Mouse (Mus musculus) heart, embryonic 15.5 days (tissue): ENCODE measurements at regions not wholly inside any gene's neighbourhood (a gene's known extent, or its start where the extent isn't known, plus 50 kb on each side); places are given as distances from the start of the nearest gene placed in this dataset.

Experiments
- ATAC-seq: fragments of 200-750 bp; cut with Nextera tagmentation; replicated peaks from 2 replicates; pipeline ENCODE4 v1.8.0; 2017; ENCODE audit warnings: low read depth, moderate TSS enrichment; ENCODE audit not compliant: insufficient number of reproducible peaks, insufficient read depth, low FRiP score
- H3K27ac ChIP-seq: fragments of 300-500 bp; sonication (generic); 2 replicates; pipeline ENCODE4 v1.5.1; 2015; ENCODE audit warnings: mild to moderate bottlenecking, inconsistent platforms
- H3K27me3 ChIP-seq: fragments of 300-500 bp; sonication (generic); 2 replicates; pipeline ENCODE4 v1.6.1; 2015; ENCODE audit warnings: inconsistent platforms
- H3K36me3 ChIP-seq: fragments of 300-500 bp; sonication (generic); 2 replicates; pipeline ENCODE4 v1.6.1; 2015; ENCODE audit warnings: mild to moderate bottlenecking, inconsistent platforms
- H3K4me1 ChIP-seq: fragments of 300-500 bp; sonication (generic); replicated peaks from 2 replicates; pipeline ENCODE4 v1.6.1; 2015; ENCODE audit warnings: inconsistent platforms
- H3K4me2 ChIP-seq: fragments of 300-500 bp; sonication (generic); 2 replicates; pipeline ENCODE4 v1.6.1; 2015; ENCODE audit warnings: inconsistent platforms, mild to moderate bottlenecking, moderate library complexity
- H3K4me3 ChIP-seq: fragments of 300-500 bp; sonication (generic); 2 replicates; pipeline ENCODE4 v1.5.1; 2015; ENCODE audit warnings: mild to moderate bottlenecking, inconsistent platforms
- H3K9ac ChIP-seq: fragments of 300-500 bp; sonication (generic); 2 replicates; pipeline ENCODE4 v1.6.1; 2015; ENCODE audit warnings: mild to moderate bottlenecking, inconsistent platforms
- H3K9me3 ChIP-seq: fragments of 300-500 bp; sonication (generic); replicated peaks from 2 replicates; pipeline ENCODE4 v1.6.1; 2016; ENCODE audit warnings: inconsistent platforms
- WGBS: fragments of 180-500 bp; shearing (Covaris S2); methylation state at CpG from one replicate; pipeline ENCODE4 v1.1.7; 2015; ENCODE audit warnings: mixed read lengths; 5-methylcytosine and 5-hydroxymethylcytosine counted together

DNA sequence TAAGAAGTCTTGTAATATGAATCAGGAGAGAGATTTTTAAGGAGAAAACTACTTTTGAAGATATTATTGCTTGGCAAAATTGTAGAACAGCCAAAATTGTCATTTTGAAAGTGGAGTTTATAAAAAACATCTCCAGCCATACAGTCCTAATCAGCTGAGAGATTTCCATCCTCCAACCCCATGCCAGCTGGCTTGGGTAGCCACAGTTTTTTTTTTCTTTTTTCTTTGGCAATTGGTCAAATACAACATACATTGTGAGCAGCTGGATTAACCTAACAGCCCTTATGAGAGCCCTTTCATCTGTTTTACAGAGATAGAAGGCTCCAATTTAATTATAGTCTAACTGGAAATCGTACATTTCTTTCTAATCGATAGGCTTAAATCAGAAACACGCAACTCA is 235.3 kb downstream of the 1700129C05Rik start:
- no peak overlapping the region for H3K4me3 ChIP-seq
- no peak overlapping the region for H3K9ac ChIP-seq
- whole genome bisulfite sequencing: 65% methylated on average over 3 of the region's 3 CpGs
- ATAC-seq: no peak
- no peak overlapping the region for H3K27ac ChIP-seq
- H3K9me3 ChIP-seq: no peaks in the 10 kb centered on the region
- no peaks in the 10 kb centered on the region for H3K27me3 ChIP-seq
- no peaks in the 10 kb centered on the region for H3K36me3 ChIP-seq
- no peaks in the 10 kb centered on the region for H3K4me1 ChIP-seq
- no peak overlapping the region for H3K4me2 ChIP-seq

DNA sequence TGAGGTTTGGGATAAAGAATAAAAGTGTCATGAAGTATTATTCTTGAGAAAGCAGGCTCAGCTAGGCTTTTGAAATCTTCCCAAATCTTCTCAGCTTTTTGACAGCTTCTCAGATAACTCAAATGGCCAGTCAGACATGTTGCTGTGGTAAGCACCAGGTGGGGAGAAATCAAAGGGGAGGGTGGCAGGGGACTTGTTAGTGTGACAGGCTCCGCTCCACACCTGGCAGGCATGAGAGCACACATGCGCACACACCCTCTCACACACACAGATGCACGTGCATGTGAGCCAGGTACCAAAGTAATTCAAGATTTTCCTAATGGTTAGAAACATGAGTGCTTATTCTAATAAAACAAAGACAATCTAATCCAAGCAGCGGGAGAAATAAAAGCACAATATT is 236.1 kb downstream of the 1700129C05Rik start:
- WGBS: 75% methylated on average over 4 of the region's 4 CpGs

DNA sequence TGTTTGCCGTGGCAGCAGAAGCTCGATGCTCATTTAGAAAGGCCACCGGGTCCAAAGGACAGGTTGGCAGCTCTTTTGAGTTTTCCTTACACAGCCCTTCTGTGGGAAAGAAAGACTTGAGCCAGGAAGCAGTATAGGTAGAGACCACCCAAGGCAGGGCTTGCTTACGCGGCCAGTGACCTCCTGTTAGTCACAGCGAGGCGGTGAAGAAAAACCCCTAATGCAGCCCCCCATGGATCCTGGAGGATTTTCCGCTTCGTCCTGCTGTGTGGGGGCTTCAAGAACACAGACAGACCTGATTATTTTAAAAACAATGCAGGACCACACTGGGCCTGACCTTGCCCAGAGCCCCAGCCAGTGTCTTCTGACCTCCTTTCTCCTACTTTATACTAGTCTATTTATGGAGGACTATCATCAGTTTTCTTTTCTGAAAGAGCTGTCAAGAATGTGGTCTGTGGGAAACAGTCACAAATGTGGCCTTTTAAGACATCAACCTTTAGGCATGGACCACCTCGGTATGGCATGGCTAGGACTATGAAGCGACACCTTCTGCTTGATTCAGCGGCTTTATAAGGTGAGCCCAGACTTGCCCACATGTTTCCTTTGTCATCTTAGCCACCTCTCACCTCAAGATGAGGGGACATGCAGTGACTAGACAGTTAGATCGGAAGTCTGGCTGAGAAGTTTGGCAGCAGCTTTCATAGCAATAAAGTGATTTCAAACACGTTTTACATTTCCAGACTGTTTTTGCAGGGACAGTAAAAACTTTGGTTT is 274.3 kb downstream of the 1700129C05Rik start:
- ATAC-seq: no peak
- no peak overlapping the region for H3K27ac ChIP-seq
- H3K27me3 ChIP-seq: no peaks in the 10 kb centered on the region
- H3K4me3 ChIP-seq: no peak overlapping the region
- peaks cover 6% of the 10 kb centered on the region; the same call in 1 of the 2 replicates for H3K4me1 ChIP-seq
- H3K9ac ChIP-seq: no peak overlapping the region
- no peak overlapping the region for H3K4me2 ChIP-seq
- no peaks in the 10 kb centered on the region for H3K9me3 ChIP-seq
- WGBS: 66% methylated on average over 14 of the region's 14 CpGs
- no peaks in the 10 kb centered on the region for H3K36me3 ChIP-seq

More for the DNA sequence above, 236.1 kb downstream of the 1700129C05Rik start:
- Histone ChIP-seq H3K9me3 (no peaks in the 10 kb centered on the region), H3K4me2 (no peak overlapping the region), H3K27me3 (no peaks in the 10 kb centered on the region), H3K27ac (no peak overlapping the region), H3K4me1 (no peaks in the 10 kb centered on the region), H3K9ac (no peak overlapping the region), H3K4me3 (no peak overlapping the region), H3K36me3 (no peaks in the 10 kb centered on the region)
- no peak for ATAC-seq

DNA sequence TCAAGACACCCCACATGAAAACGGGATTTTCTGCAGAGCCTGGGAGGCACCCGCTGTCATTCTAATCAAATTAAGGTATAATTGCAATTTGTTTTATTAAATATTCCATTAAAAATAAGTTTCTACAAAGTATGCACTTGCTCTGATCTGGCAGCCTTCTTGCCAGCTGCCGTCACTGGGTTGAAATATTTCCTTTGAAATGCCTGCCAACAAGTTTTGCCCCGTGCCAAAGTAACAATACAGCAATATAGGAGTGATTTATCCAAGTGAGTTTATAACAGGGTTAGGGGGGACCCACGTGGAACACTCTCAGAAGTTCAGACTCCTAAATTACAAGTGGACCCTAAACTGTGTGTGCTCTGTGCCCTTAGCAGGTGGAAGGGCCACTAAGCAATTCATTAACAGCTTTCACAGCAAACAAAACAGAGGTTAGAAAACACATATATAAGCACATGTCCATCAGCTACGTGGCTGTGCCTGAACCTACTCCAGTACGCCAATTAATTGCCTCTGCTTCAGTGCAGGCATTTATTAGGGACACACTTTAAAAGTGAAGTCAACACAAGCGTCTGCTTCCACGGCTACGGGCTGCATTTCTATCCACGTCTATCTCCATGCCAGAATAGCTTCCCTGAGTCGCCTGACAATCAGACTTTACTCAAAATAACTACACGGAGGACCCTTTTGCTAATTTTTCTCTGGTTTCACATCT is 275.1 kb downstream of the 1700129C05Rik start:
- Histone ChIP-seq H3K4me3 (no peak overlapping the region), H3K27me3 (no peaks in the 10 kb centered on the region), H3K4me1 (peaks cover 6% of the 10 kb centered on the region; the same call in 1 of the 2 replicates), H3K9me3 (no peaks in the 10 kb centered on the region), H3K9ac (no peak overlapping the region), H3K4me2 (no peak overlapping the region), H3K27ac (no peak overlapping the region), H3K36me3 (no peaks in the 10 kb centered on the region)
- WGBS: 40% methylated on average over 13 of the region's 13 CpGs
- ATAC-seq: no peak

DNA sequence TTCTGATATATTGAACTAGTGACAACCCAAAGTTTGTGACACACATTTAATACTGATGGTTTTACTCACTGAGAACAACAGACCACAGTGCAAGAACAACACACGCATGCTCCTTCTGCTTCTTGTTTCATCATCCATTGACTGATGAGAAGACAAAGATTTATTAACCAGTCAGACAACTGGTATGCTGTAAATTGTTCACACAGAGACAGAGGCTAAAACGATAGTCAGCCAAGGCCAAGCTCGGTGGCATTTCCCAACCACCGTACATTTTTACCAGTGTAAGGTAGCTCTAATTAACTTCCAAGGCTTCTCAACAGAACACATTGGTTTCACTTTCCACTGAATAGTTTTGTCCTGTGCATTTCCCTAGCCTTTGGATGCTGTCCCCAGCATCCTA is 287.8 kb downstream of the 1700129C05Rik start:
- Histone ChIP-seq H3K4me2 (no peak overlapping the region), H3K9me3 (no peaks in the 10 kb centered on the region), H3K9ac (no peak overlapping the region), H3K27me3 (no peaks in the 10 kb centered on the region), H3K27ac (no peak overlapping the region), H3K4me3 (no peak overlapping the region), H3K4me1 (no peaks in the 10 kb centered on the region), H3K36me3 (no peaks in the 10 kb centered on the region)
- 66% methylated on average over 4 of the region's 4 CpGs for WGBS
- ATAC-seq: no peak

DNA sequence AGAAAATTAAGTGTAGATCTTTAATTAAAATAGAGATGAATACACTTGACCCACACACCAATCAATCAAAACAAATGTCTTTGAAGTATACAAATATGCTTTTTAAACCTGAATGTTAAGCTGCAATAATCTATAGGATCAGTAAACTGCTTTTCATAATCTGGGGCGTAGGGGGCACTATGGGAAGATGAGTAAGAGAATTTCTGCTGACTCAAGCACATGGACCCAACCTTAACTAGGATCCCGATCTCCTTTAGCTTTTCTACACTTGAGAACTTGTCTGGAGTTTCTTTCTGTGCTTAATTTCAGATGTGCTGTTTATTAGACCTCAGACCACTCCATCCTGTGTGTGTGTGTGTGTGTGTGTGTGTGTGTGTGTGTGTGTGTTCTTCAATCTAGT is 298.1 kb downstream of the 1700129C05Rik start:
- WGBS: 75% methylated on average over 2 of the region's 2 CpGs

DNA sequence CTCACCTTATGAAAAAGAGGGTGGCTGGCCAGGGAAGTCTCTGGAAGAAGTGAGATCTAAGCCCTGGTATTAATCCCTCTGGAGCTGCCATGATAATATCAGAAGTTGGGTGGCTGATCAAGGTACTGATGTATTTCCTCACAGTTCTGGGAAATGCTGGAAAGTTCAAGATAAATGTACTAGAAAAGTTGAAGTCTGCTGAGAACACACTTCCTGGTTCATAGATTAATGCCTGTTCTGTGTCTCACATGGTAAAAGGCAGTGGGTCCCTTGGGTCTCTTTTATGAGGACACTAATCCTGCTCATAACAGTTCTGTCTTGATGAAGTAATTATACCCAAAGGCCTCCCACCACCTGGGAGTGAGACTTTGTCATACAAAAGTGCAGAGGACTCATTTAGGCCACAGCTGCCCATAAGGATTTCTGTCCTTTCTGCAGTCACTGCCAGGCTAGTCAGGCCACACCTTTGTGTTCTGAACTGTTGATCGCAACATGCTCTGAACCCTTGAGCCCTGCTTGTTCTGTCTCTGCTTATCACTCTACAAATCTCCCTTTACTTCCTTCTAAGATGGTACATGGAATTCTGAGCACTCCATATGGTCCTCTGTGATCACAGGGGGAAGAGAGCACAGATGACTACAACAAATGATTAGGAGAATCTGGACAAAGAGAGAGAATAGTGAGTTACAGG is 300.4 kb downstream of the 1700129C05Rik start:
- ATAC-seq: no peak
- WGBS: 75% methylated on average over 1 of the region's 1 CpGs
- H3K36me3 ChIP-seq: no peaks in the 10 kb centered on the region

More for the DNA sequence above, 298.1 kb downstream of the 1700129C05Rik start:
- no peak overlapping the region for H3K27ac ChIP-seq
- no peaks in the 10 kb centered on the region for H3K27me3 ChIP-seq
- H3K36me3 ChIP-seq: no peaks in the 10 kb centered on the region
- H3K4me1 ChIP-seq: no peaks in the 10 kb centered on the region
- no peak overlapping the region for H3K4me2 ChIP-seq
- no peak overlapping the region for H3K9ac ChIP-seq
- no peaks in the 10 kb centered on the region for H3K9me3 ChIP-seq
- no peak for ATAC-seq
- H3K4me3 ChIP-seq: no peak overlapping the region

DNA sequence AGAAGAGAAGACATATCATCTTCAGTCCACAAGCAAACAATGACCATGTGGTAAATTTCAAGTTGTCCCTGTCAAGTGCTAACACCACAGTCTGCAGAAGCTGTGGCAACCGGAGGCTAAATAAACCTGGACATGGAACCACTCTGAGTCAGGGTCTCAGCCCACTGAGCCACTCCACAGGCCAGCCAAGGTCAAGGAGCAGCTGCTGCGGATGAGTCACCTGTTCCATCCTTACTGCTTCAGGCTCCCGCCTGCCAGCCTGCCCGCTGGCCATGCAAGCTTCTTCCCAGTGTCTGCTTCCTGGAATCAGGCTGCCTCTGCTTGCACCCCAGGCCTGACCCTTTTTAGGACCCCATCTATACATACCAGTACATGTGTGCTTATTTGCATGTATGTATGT is 319.8 kb downstream of the 1700129C05Rik start:
- no peak overlapping the region for H3K9ac ChIP-seq
- H3K4me2 ChIP-seq: no peak overlapping the region
- 65% methylated on average over 4 of the region's 4 CpGs for WGBS

More for the DNA sequence above, 300.4 kb downstream of the 1700129C05Rik start:
- Histone ChIP-seq H3K27me3 (no peaks in the 10 kb centered on the region), H3K4me1 (no peaks in the 10 kb centered on the region), H3K9ac (no peak overlapping the region), H3K4me2 (no peak overlapping the region), H3K4me3 (no peak overlapping the region), H3K27ac (no peak overlapping the region), H3K9me3 (no peaks in the 10 kb centered on the region)

DNA sequence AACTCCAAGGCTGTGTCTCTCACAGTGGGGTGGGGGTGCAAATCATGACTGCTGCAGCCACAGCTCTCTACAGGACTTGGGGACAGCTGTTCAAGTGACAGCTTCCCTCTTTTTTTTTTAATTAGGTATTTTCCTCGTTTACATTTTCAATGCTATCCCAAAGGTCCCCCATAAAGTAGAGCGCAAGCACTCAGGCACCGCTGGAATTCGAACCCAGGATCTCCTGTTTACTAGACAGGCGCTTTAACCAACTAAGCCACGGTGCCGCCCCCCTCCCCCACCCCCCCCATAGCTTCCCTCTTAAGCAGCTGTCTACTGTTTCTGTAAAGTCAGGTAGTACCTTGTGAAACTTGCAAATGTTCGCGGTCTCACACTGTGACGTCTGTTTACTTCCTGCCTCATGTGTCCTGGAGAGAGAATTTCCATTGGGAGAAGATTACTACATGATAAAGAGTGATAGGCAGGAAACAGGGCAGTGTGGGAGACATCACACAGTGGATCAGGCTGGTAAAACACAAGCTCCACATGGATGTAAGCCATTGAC is 324.7 kb downstream of the 1700129C05Rik start:
- Histone ChIP-seq H3K9ac (no peak overlapping the region), H3K4me1 (no peaks in the 10 kb centered on the region), H3K36me3 (no peaks in the 10 kb centered on the region), H3K4me2 (no peak overlapping the region), H3K27me3 (no peaks in the 10 kb centered on the region), H3K4me3 (no peak overlapping the region), H3K9me3 (no peaks in the 10 kb centered on the region), H3K27ac (no peak overlapping the region)
- no peak for ATAC-seq
- 65% methylated on average over 10 of the region's 10 CpGs for WGBS

More for the DNA sequence above, 319.8 kb downstream of the 1700129C05Rik start:
- Histone ChIP-seq H3K27ac (no peak overlapping the region), H3K36me3 (no peaks in the 10 kb centered on the region), H3K9me3 (no peaks in the 10 kb centered on the region), H3K4me1 (no peaks in the 10 kb centered on the region), H3K4me3 (no peak overlapping the region), H3K27me3 (no peaks in the 10 kb centered on the region)
- no peak for ATAC-seq

DNA sequence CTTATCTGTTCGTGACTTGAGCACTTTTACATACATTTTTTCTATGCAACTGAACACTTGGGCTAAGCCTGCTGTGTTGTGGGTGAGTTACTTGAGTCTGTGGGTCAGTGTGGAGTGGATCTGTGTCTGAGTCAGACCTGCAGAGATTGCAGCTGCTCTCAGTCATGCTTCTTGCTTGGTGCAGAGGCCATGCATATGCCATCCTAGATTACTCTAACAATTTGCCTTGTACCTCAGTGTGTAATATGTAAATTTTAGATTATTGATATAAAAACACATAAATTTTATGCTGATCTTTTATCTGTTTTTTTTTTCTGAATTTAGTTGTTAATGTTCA is 326.2 kb downstream of the 1700129C05Rik start:
- Histone ChIP-seq H3K4me1 (no peaks in the 10 kb centered on the region), H3K9ac (no peak overlapping the region), H3K27me3 (no peaks in the 10 kb centered on the region), H3K36me3 (no peaks in the 10 kb centered on the region), H3K9me3 (no peaks in the 10 kb centered on the region), H3K4me3 (no peak overlapping the region), H3K27ac (no peak overlapping the region), H3K4me2 (no peak overlapping the region)
- ATAC-seq: no peak
- 57% methylated on average over 1 of the region's 1 CpGs for WGBS
